Mouse (Mus musculus) liver, embryonic 13.5 days (tissue): ENCODE data around the gene Gm28102. TPM values are rescaled to one million over a fixed set of nuclear protein-coding genes. Genes with fewer than 3 reads are reported as not detected.
"Not testable (repeated sequence)": the region's sequence is repeated elsewhere in the genome, so short reads cannot be mapped to it uniquely, and the experiment has no call there.

Experiments used
- ATAC-seq: fragments of 200-750 bp; cut with Nextera tagmentation; 2 replicates; pipeline ENCODE4 v1.8.0; 2017; ENCODE audit warnings: low read depth, mild to moderate bottlenecking, moderate number of reproducible peaks, moderate library complexity
- DNase-seq: peaks from one replicate; pipeline ENCODE4 v3.0.0; 2022
- H3K27ac ChIP-seq: fragments of 300-500 bp; sonication (generic); 2 replicates; pipeline ENCODE4 v1.5.1; 2015; ENCODE audit warnings: moderate library complexity, mild to moderate bottlenecking, inconsistent platforms
- H3K27me3 ChIP-seq: fragments of 300-500 bp; sonication (generic); 2 replicates; pipeline ENCODE4 v1.6.1; 2015; ENCODE audit warnings: mild to moderate bottlenecking, inconsistent platforms
- H3K36me3 ChIP-seq: fragments of 300-500 bp; sonication (generic); 2 replicates; pipeline ENCODE4 v1.6.1; 2015; ENCODE audit warnings: mild to moderate bottlenecking, inconsistent platforms
- H3K4me1 ChIP-seq: fragments of 300-500 bp; sonication (generic); replicated peaks from 2 replicates; pipeline ENCODE4 v1.6.1; 2015; ENCODE audit warnings: inconsistent platforms
- H3K4me2 ChIP-seq: fragments of 300-500 bp; sonication (generic); 2 replicates; pipeline ENCODE4 v1.6.1; 2015; ENCODE audit warnings: inconsistent platforms, mild to moderate bottlenecking, moderate library complexity
- H3K4me3 ChIP-seq: fragments of 300-500 bp; sonication (generic); replicated peaks from 2 replicates; pipeline ENCODE4 v1.5.1; 2015; ENCODE audit warnings: mild to moderate bottlenecking, inconsistent platforms
- H3K9ac ChIP-seq: fragments of 300-500 bp; sonication (generic); 2 replicates; pipeline ENCODE4 v1.6.1; 2015; ENCODE audit warnings: mild to moderate bottlenecking, inconsistent platforms
- H3K9me3 ChIP-seq: fragments of 300-500 bp; sonication (generic); replicated peaks from 2 replicates; pipeline ENCODE4 v1.6.1; 2016; ENCODE audit warnings: inconsistent platforms
- WGBS: fragments of 180-500 bp; shearing (Covaris S2); methylation state at CpG from one replicate; pipeline ENCODE4 v1.1.7; 2015; ENCODE audit not compliant: insufficient replicate concordance; 5-methylcytosine and 5-hydroxymethylcytosine counted together
- polyA plus RNA-seq: library from polyadenylated mRNA; unstranded; fragments of >200 nt; fragmentation: Nextera tagmentation; extraction: Ambion mirVana; gene quantifications from 2 replicates; pipeline ENCODE4 v1.2.1, GENCODE M21; 2015

Gm28102 gene
- not detected in 2 replicates for polyA plus RNA-seq

DNA sequence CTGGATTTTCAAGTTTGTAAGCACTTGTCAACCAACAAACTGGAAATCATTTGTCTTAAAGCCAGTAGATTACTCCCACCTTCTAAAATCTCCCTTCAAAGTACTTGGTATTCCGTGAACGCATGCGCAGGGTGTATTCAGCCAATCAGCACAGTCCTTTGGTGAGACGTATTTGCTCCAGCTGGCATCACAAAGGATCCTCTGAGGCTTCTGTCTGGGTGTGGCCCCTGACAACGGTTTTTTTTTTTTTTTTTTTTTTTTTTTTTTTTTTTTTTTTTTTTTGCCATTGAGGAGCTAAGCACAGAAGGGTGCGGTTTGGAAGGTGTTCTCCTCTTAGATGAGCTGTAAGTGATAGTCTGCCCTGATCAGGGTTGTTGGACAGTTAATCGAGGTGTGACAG lies at the start of gene Gm28102:
Gene Gm28102 (plus strand): TSS at position 301 of the 400 bp plus-strand sequence.
- not testable (repeated sequence) for H3K4me3 ChIP-seq, H3K36me3 ChIP-seq, DNase-seq, H3K27me3 ChIP-seq, H3K4me2 ChIP-seq, H3K4me1 ChIP-seq, ATAC-seq, H3K9ac ChIP-seq, H3K9me3 ChIP-seq, H3K27ac ChIP-seq
- WGBS: no CpG with 5 or more reads among the region's 7 CpGs
